Mouse (Mus musculus) hindbrain, embryonic 11.5 days (tissue): ENCODE measurements around the gene Pamr1. TPM values are rescaled to one million over a fixed set of nuclear protein-coding genes. Genes with fewer than 3 reads are reported as not detected.
A peak's percentile ranks its signal among the peaks of the same experiment; 100 is the strongest.

ENCODE experiments used
- ATAC-seq: fragments of 200-750 bp; cut with Nextera tagmentation; 2 replicates; pipeline ENCODE4 v1.8.0; 2017; ENCODE audit warnings: mild to moderate bottlenecking, moderate TSS enrichment, moderate library complexity; ENCODE audit not compliant: low FRiP score
- DNase-seq: peaks from one replicate; pipeline ENCODE4 v3.0.0-alpha.2; 2015; ENCODE audit warnings: low spot score
- H3K27ac ChIP-seq: fragments of 300-500 bp; sonication (generic); 2 replicates; pipeline ENCODE4 v1.5.1; 2014; ENCODE audit warnings: mild to moderate bottlenecking, low read depth, low read length
- H3K27me3 ChIP-seq: fragments of 300-500 bp; sonication (generic); 2 replicates; pipeline ENCODE4 v1.6.1; 2014; ENCODE audit warnings: mild to moderate bottlenecking, low read length, moderate library complexity, mixed read lengths; ENCODE audit not compliant: control insufficient read depth, insufficient read depth
- H3K36me3 ChIP-seq: fragments of 300-500 bp; sonication (generic); 2 replicates; pipeline ENCODE4 v1.6.1; 2014; ENCODE audit warnings: mild to moderate bottlenecking, low read length, moderate library complexity, mixed read lengths; ENCODE audit not compliant: control insufficient read depth, insufficient read depth
- H3K4me1 ChIP-seq: fragments of 300-500 bp; sonication (generic); replicated peaks from 2 replicates; pipeline ENCODE4 v1.6.1; 2014; ENCODE audit warnings: low read length, mixed read lengths; ENCODE audit not compliant: control insufficient read depth, insufficient read depth
- H3K4me2 ChIP-seq: fragments of 300-500 bp; sonication (generic); replicated peaks from 2 replicates; pipeline ENCODE4 v1.6.1; 2014; ENCODE audit warnings: mild to moderate bottlenecking, low read depth, low read length
- H3K4me3 ChIP-seq: fragments of 300-500 bp; sonication (generic); 2 replicates; pipeline ENCODE4 v1.5.1; 2014; ENCODE audit warnings: low read depth, low read length
- H3K9ac ChIP-seq: fragments of 300-500 bp; sonication (generic); 2 replicates; pipeline ENCODE4 v1.6.1; 2014; ENCODE audit warnings: low read depth, low read length
- H3K9me3 ChIP-seq: fragments of 300-500 bp; sonication (generic); 2 replicates; pipeline ENCODE4 v1.6.1; 2016; ENCODE audit warnings: low read length; ENCODE audit not compliant: control insufficient read depth
- WGBS: fragments of 180-500 bp; shearing (Covaris S2); extraction: QIAGEN DNeasy Blood & Tissue Kit; methylation state at CpG from one replicate; pipeline ENCODE4 v1.1.7; 2014; 5-methylcytosine and 5-hydroxymethylcytosine counted together
- polyA plus RNA-seq: library from polyadenylated mRNA; unstranded; fragments of >200 nt; fragmentation: Nextera tagmentation; extraction: Ambion mirVana; gene quantifications from 2 replicates; pipeline ENCODE4 v1.2.1, GENCODE M21; 2014

Gene Pamr1
- polyA plus RNA-seq, 1 experiment from 2014 or later: 1.8 TPM

- Histone ChIP-seq H3K4me1 (no peaks in the 10 kb centered on the region), H3K27ac (no peak overlapping the region), H3K9ac (no peak overlapping the region), H3K9me3 (no peaks in the 10 kb centered on the region), H3K4me3 (no peak overlapping the region), H3K36me3 (no peaks in the 10 kb centered on the region), H3K4me2 (no peak overlapping the region), H3K27me3 (no peaks in the 10 kb centered on the region)
- WGBS: 67% methylated on average over 2 of the region's 2 CpGs
- DNase-seq: no peak
- no peak for ATAC-seq
Measured at GRCm38 (mm10) chr2:102638690-102639089, 88.9 kb downstream of the Pamr1 start.

DNA sequence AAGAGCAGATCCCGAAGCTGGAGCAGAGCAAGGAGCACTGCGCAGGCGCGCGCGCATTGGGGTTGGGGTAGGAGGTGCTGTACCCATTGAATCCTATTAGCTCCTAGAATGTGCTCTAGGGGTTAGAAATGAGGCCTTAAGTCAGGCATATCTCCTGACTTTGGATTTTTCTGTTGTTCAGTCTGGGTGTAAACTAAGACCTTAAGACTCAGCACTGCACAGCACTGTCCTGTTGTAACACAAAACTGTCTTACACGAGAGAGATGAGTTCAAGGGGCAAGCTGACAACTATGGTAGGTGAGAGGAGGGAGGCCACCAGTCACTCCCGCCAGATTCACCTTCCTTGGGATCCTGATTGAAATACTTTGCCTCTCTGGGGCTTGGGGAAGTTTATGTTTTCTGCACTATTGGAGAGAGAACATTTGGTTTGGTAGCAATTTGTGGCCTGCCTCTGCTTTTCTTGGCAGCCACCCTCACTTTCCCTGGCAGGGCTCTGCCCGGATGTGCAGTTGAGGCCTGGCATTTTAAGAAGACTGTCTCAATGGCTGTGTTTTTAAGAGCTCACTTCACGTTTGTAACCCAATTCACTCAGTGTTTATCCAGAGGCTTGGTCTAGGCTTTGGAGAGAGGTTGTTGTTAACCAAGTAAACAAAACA, 99.2 kb downstream of the Pamr1 start:
- H3K4me2 ChIP-seq: no peak overlapping the region
- no peaks in the 10 kb centered on the region for H3K27me3 ChIP-seq
- H3K4me1 ChIP-seq: no peaks in the 10 kb centered on the region
- no peaks in the 10 kb centered on the region for H3K36me3 ChIP-seq
- no peaks in the 10 kb centered on the region for H3K9me3 ChIP-seq
- H3K27ac ChIP-seq: no peak overlapping the region
- DNase-seq (no peak), ATAC-seq (no peak)
- no peak overlapping the region for H3K9ac ChIP-seq
- WGBS: 87% methylated on average over 10 of the region's 10 CpGs
- H3K4me3 ChIP-seq: no peak overlapping the region

GRCm38 (mm10) chr2:102650322-102650721, 100.5 kb downstream of the Pamr1 start:
- ATAC-seq: no peak
- H3K27me3 ChIP-seq: no peaks in the 10 kb centered on the region
- H3K9me3 ChIP-seq: no peaks in the 10 kb centered on the region
- no peak for DNase-seq
- H3K4me2 ChIP-seq: no peak overlapping the region
- WGBS: 91% methylated on average over 4 of the region's 4 CpGs
- H3K4me3 ChIP-seq: no peak overlapping the region
- H3K9ac ChIP-seq: no peak overlapping the region
- H3K4me1 ChIP-seq: no peaks in the 10 kb centered on the region
- no peak overlapping the region for H3K27ac ChIP-seq
- H3K36me3 ChIP-seq: no peaks in the 10 kb centered on the region

- ATAC-seq: peak; percentile 56; the same call in 1 of the 2 replicates
Measured at GRCm38 (mm10) chr2:102655966-102656725, 106.3 kb downstream of the Pamr1 start.

DNA sequence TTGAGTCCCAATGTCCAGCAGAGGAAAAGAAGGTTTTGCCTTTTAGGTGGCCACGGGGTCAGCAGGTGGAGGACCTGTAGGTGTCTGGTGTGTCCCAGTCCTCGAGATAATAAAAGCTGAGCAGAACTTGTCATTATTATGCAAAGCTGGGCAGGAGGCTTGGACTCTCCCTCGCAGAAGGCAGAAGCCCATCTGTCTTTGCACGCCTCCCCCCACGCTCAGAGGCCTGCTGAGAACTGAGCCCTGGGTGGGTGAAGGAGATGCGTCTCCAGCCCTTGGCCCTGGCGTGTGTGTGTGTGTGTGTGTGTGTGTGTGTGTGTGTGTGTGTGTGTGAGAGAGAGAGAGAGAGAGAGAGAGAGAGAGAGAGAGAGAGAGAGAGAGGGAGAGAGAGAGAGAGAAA, 107.9 kb downstream of the Pamr1 start:
- 4% methylated on average over 5 of the region's 7 CpGs for WGBS
- H3K9ac ChIP-seq: no peak overlapping the region; the same call in 1 of the 2 replicates
- no peaks in the 10 kb centered on the region for H3K9me3 ChIP-seq
- peak overlapping the region; percentile 74 for H3K4me3 ChIP-seq
- H3K36me3 ChIP-seq: no peaks in the 10 kb centered on the region
- peak overlapping the region; percentile 89 for H3K4me2 ChIP-seq
- H3K4me1 ChIP-seq: peaks cover 6% of the 10 kb centered on the region
- peak overlapping the region; percentile 89 for H3K27ac ChIP-seq
- ATAC-seq (peak; percentile 50), DNase-seq (peak; percentile 57)
- no peaks in the 10 kb centered on the region for H3K27me3 ChIP-seq

More at GRCm38 (mm10) chr2:102655966-102656725, 106.3 kb downstream of the Pamr1 start:
- H3K27me3 ChIP-seq: no peaks in the 10 kb centered on the region
- H3K36me3 ChIP-seq: no peaks in the 10 kb centered on the region
- H3K4me1 ChIP-seq: no peaks in the 10 kb centered on the region; the same call in 1 of the 2 replicates
- H3K9me3 ChIP-seq: no peaks in the 10 kb centered on the region
- no peak overlapping the region for H3K4me3 ChIP-seq
- 25% methylated on average over 8 of the region's 8 CpGs for WGBS
- H3K9ac ChIP-seq: no peak overlapping the region
- no peak overlapping the region for H3K4me2 ChIP-seq
- H3K27ac ChIP-seq: 0 out of 2 replicates have a peak overlapping the region, but pooled peaks have one; percentile 12
- DNase-seq: peak; percentile 47

GRCm38 (mm10) chr2:102658163-102658660, 108.4 kb downstream of the Pamr1 start, which contains the start of gene Slc1a2:
TSS of gene Slc1a2 (plus strand) at chr2:102658659.
- Histone ChIP-seq H3K4me3 (peak within 1 kb of the TSS; percentile 74), H3K9me3 (no peaks in the 10 kb centered on the region), H3K9ac (peak within 1 kb of the TSS; percentile 85), H3K36me3 (no peaks in the 10 kb centered on the region), H3K4me1 (peaks cover 7% of the 10 kb centered on the region), H3K4me2 (peak within 1 kb of the TSS; percentile 89), H3K27me3 (no peaks in the 10 kb centered on the region), H3K27ac (peak within 1 kb of the TSS; percentile 89)
- DNase-seq (peak; percentile 63), ATAC-seq (peak; percentile 63)
- under 1% methylated on average over 20 of the region's 20 CpGs for WGBS

- DNase-seq (peak; percentile 82), ATAC-seq (peak; percentile 72)
- WGBS: under 1% methylated on average over 69 of the region's 80 CpGs
- Histone ChIP-seq H3K4me3 (peak overlapping the region; percentile 74), H3K9ac (peak overlapping the region; percentile 85), H3K4me1 (peaks cover 7% of the 10 kb centered on the region), H3K4me2 (peak overlapping the region; percentile 89), H3K27ac (peak overlapping the region; percentile 89), H3K27me3 (no peaks in the 10 kb centered on the region), H3K9me3 (no peaks in the 10 kb centered on the region), H3K36me3 (no peaks in the 10 kb centered on the region)
Measured at GRCm38 (mm10) chr2:102658661-102659520, 109.1 kb downstream of the Pamr1 start.

GRCm38 (mm10) chr2:102659521-102659830, 109.7 kb downstream of the Pamr1 start:
- Histone ChIP-seq H3K9ac (peak overlapping the region; percentile 85), H3K27ac (peak overlapping the region; percentile 89), H3K4me2 (peak overlapping the region; percentile 89), H3K36me3 (no peaks in the 10 kb centered on the region), H3K4me1 (peaks cover 7% of the 10 kb centered on the region), H3K4me3 (peak overlapping the region; percentile 74), H3K27me3 (no peaks in the 10 kb centered on the region), H3K9me3 (no peaks in the 10 kb centered on the region)
- under 1% methylated on average over 10 of the region's 10 CpGs for WGBS
- ATAC-seq: no peak
- DNase-seq: peak; percentile 62
